Mouse (Mus musculus) heart, postnatal 36 days (tissue): ENCODE measurements around the gene Afmid. TPM values are rescaled to one million over a fixed set of nuclear protein-coding genes. Genes with fewer than 3 reads are reported as not detected.

ENCODE experiments used
- DNase-seq, 2 experiments: peaks; one replicate each; pipeline ENCODE4 v3.0.0; 2021 to 2022
- intact Hi-C: fragments of 180-260 bp; cut with DNase I; formaldehyde crosslinking; loops from one replicate; pipeline ENCODE4 v1.15.1; 2025
- total RNA-seq, 2 experiments: library from RNA; stranded (reverse); gene quantifications; 2 replicates each; pipeline ENCODE4 v1.2.3; 2021

Gene Afmid
- total RNA-seq, 2 experiments from 2014 or later = 3.1 TPM

DNA sequence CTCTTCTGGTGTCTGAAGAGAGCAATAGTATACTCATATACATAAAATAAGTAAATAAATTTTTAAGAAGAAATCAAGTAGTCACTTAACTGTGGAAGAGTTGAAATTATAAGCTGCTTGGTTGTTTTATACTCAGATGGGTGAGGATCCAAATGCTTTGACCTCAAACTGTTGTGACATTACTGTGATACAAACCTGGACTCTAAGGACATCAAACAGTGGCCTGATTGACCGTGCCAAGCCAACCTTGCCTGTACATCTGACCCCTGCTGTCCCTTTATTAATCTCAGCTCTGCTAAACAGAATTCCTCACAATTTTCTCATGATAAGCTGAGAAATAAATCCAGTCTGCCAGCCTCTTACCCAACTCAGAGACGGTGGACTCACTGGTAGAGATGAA, 19.9 kb downstream of the Afmid start:
- intact Hi-C loops = no loop called here
- DNase-seq = no peak

DNA sequence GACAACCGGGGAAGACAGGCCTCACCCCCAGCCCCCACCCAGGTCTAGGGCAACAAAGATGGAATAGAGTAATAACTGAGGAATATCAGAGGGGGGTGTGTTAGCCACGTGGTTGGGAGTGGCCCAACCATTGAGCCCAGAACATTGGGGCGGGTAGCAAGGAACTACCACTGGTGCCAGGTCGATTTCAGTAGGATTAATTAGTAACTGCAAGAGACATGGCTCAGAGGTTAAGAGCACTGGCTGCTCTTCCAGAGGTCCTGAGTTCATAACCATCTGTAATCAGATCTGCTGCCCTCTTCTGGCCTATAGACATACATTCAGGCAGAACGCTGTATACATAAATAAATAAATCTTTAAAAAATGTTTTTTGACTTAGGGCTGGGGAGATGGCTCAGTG, 20.9 kb downstream of the Afmid start:
- intact Hi-C loops = no loop called here
- DNase-seq = no peak

DNA sequence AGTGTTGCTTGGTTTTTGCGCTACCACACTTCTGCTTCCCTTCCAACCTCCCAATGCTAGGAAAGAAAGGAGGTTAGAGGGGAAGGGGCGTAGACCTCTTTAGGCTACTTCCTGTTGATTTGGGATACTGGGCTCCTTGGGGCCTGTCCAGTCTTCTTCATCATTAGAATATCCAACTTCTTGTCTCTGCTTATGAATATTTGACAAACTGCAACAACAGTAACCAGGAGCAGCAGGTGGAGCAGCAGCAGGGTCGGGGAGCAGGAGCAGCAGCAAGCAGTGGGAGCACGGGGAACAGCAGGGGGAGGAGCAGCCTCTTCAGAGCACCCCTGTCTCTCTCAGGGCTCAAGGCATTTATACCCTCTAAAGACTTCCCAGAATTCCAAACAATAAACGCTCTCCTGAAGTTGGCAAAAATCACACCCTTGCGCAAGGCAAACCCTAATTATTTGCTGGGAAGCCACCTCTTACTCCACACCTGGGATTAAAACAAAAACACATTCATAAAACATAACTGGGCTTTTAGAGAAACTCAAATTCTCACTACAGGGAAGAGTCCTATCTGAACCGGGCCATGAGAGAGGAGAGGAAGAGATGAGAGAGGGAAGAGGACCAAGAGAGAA, 22.0 kb downstream of the Afmid start:
- no peak for DNase-seq
- intact Hi-C loops = no loop called here

DNA sequence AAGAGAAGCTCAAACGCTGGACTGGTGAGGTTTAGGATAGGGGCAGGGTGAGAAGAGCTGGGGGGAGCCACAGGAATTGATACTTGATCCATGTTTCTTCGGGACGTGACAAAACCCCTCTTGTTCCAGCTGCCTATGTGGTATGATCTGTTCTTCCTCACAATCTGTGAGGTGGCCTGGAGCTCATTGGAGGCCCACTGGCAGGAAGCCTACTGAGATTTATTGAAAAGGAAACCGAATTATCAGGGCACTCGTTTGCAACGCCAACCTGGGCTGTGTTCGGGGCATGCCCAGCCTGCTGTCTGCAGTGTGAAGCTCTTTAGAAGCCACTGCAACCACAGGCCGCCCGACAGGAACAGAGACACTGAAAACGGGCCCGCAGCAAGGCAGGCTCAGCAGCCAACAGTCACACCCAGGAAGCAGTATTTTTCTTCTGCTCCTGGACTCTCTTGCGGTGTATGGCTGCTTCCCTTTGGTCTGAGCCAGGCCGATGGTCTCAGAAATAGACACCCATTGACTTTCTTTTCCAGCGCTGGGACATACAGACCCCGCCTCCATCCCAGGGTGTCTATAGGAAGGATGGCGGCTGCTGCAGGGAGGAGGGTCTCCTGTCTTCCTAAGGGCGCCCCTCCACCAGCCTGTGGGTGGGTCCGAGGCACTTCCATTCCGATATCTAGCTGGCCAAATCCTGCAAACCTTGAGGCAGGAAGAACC, 22.7 kb downstream of the Afmid start:
- intact Hi-C loops = no loop called here
- peak in 1 of 2 experiments; percentile 45 for DNase-seq

DNA sequence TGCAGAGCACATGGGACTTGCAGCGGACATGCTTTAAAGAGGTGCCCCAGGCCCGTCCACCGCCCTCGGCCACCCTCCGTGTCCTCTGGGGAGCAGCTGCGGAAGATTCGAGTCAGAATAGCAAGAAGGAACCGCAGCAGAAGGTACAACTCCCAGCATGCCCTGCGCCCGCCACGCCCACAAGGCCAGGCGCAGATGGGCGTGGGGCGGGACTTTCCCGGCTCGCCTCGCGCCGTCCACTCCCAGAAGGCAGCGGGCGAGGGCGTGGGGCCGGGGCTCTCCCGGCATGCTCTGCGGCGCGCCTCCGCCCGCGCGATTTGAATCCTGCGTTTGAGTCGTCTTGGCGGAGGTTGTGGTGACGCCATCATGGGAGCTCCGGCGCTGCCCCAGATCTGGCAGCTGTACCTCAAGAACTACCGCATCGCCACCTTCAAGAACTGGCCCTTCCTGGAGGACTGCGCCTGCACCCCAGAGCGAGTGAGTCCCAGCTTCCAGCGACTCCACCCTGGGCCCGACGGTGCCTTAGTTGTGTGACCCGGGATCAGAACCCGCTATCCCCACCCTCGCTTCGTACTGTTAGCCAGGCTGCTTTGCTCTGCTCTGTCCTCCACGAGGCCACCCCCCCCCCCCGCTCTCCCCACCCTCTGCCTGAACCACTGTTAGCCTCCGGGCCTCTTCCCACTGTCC, 23.4 kb downstream of the Afmid start, which contains the start of gene Birc5:
Gene Birc5 (plus strand): TSS at position 267 of the 687 bp plus-strand sequence.
- peak; percentile 95 to 98 for DNase-seq
- intact Hi-C loops = no loop called here

DNA sequence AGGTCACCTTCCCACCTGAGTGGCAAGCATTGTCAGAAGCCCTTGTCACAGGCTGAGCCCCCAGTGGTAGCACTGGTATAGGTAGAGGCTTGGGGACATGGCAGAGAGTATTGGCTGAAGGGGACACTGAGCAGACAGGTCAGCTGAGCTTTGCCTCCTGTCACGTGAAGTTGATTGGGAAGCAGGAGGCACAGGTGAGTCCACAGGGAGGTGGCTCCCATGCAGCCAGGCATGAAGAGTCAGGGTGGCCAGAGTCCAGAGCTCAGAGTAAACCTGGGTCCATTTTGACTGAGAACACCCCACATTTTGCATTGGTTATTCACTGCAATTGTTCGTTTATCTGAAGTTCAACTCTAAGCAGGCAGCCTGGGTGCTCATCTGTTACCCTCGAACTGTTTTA, 27.2 kb downstream of the Afmid start:
- DNase-seq = no peak
- intact Hi-C loops = no loop called here

DNA sequence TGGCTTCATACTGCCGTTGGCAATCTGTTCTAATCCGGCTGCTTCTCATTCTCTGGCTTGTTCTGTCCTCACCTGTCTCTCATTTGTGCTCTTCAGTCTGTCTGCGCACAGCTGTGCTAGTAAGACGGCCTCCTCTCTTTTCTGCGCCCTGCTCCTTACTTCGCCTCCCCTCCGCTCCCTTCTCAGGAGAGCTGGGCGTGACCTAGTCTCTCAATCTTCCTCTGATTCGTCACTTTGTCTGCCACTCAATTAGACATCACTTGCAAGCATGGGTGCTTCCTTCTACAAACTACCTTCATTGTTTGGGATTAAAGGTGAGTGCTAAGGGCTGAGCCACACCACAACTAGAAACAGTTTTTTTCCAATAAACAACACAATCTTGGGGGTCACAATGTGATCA, 28.5 kb downstream of the Afmid start:
- intact Hi-C loops = no loop called here
- no peak for DNase-seq

DNA sequence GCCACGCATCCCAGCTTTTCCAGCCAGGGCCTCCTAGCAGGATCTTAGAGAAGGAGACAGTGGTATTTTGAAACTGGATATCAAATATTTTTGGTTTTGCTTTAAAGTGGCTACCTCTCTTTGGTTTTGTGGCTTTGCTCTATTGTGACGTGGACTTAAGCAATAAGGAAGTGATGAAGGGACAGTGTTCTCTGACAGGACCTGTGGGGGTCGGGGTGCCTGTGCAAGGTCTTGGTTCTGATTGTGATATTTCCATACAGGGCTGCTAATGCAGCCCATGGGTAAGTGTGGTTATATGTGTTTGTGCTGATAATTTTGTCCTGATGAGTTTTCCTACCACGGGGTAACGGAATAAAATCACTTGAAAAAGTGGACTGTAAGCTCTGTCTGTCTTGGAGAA, 29.6 kb downstream of the Afmid start:
- DNase-seq = no peak
- intact Hi-C loops = no loop called here

DNA sequence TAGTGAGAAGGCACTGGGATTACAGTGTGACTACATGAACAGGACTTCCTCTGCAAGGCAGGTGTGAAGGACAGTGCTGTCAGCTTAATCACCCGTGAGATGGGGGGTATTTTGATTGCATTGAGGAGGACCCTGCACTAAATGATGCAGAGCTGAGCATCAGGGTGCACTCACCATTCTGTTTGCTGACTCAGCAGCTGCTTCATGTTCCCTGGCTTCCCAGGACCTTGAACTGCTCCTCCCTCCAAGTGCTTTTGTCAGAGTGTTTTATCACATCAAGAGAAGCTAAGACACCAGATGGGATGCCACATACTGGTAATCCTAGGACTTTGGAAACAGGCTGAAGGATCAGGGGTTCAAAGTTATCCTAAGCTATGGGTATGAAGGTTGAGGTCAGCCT, 30.3 kb downstream of the Afmid start:
- DNase-seq = no peak
- intact Hi-C loops = no loop called here

DNA sequence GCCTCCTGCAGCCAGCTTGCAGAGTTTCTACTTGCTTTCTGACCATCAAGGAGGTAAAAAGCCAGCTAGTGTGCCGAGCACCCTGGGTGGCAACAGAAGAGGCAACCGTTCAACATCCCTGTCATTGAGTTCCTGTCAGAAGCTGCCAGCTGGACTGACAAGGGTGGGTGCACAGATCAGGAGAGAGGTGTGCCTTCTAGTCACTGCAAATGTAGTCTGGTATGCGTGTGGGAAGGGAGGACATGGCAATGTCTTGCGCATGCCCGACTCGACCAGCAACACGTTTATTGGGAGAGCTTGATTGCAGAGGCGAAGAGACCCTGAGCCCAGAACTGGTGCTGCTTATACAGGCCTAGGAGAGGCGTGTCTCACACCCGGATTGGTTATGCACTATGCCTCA, 31.7 kb downstream of the Afmid start:
- intact Hi-C loops = no loop called here
- no peak for DNase-seq

DNA sequence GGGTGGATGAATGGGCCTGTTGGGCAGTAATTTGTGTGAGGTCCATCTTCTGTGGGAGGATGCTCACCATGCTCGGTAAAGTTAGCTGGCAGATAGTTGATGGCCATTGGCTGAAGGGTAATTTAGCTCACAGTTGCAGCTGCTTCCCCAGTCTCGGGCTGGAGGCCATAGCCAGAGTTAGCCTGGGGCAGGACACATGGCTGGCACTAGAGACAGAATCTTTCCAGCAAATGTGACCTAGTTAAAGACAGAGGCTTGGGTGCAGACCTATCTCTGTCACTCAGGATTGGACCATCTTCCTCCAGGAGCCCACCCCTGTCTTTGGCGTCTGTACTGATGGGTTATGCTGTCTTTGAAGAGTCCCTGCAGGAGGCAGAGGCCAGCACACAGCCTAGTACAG, 32.7 kb downstream of the Afmid start:
- intact Hi-C loops = no loop called here
- DNase-seq = no peak

DNA sequence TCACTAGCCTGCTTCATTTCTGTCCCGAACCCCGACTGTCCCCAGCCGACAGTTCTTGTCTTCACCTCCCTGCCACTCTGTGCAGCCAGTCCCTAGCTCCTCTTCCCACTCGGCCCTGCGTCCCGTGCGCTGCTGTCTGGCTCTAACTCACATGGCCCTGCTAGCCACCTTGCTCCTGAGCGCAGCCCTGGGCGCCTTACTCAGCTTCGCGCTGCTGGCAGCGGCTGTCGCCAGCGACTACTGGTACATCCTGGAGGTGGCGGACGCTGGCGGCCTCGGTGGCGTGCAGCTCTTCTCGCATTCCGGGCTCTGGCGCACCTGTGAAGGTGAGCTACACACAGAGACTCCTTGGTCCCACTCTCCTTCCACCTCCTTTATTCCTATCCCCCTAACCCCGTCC, 34.9 kb downstream of the Afmid start, which contains the start of gene Tmem235:
Gene Tmem235 (plus strand): TSS at position 152 of the 400 bp plus-strand sequence.
- intact Hi-C loops = no loop called here
- no peak for DNase-seq

DNA sequence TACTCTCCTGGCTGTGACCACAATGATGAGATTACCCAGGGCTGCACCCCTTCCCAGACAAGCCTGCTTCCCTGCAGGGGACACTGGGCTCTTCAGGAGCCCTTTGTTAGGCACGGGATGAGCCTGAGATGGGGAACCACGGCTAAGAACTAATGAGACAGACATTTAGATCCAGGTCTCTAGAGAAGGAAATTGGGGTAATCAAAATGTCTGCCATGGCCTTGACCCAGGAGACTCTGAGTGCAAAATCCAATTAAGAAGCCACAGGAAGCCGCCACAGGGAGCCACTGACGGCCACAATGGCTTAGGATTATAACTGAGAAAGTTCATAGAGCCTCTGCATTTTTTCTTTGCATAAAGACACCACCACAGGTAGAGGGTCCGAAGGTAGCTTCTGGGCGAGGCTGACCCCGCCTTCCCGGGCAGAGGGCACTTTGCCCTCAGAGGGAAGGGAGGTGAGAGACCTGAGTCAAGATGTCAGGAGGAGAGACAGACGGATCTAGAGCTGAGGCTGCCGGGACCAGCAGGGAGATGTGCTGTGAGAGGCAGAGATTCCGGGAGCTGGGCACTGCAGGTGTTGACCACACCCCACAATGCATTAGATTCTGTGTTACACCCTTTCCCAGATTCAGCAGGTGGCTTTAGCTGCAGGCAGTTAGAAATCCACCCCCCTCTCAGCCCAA, 37.6 kb downstream of the Afmid start:
- DNase-seq = no peak
- intact Hi-C loops = no loop called here

DNA sequence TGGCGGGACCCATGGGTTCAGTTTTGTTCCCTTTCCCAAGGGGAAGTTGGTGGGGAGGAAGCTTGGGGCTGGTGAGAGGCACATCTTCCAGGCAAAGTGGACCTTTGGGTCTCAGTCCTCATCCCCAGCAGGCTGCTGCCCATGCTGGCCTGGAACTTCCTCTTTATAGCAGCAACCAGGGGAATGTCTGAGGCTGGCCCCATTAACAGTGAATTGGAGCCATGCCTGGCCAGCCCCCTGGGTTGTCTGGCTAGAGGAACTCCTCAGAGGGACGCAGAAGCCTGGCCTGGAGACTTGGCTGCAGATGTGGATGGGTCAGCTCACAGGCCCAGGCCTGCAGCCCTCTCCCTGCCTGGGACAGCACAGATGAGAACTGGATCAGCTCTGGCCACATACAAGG, 39.1 kb downstream of the Afmid start:
- DNase-seq = no peak
- intact Hi-C loops = no loop called here

DNA sequence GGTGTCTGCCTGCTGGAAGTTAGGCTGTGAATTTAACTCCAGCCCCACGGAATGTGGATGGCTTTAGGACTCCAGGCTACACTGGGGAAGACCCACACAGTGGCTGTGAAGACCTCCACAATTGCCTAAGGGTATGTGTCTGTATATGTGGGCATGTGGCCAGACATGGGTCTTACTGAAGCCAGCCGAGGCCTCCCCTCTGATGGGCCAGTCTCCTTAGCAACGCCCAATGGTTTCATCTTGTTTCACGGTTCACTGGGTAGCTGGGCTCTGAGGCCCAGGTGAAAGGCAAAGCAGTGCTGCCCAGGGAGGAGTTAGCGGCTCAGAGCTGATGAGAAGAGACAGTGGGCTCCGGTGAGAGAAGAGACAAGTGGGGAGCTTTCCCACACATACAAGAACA, 40.3 kb downstream of the Afmid start:
- intact Hi-C loops = no loop called here

DNA sequence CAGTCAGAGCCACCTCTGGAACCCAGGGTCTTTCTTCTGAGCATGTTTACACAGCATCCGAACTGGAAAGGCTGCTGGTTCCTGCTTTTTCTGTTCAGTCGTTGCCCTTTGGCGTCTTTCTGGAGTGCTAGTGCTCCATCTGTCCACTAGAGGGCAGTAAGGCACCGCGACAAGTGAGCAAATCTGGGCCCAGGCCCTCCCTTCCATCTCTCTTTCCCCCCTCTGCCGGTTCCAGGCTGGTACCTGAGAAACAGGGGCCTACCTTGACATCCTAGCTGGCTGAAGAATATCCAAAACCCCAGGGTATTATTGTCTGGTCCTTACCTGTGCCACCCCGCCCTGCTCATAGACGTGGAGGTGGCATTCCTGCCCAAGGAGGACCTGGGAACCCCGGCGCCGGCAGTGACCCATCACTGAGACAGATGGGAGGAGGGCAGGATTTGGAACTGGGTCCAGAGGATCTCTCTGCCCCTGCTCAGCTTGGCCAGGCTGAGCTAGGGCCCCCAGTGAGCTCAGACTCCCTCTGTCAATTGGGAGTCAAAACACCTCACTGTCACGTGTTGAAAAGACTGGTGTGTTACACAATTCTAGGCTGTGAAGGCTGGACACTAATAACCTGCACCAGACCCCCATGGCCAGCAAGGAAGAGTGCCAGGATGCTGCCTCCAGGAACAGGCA, 45.1 kb downstream of the Afmid start:
- DNase-seq = peak; percentile 71 to 79
- intact Hi-C loops = loop anchor here (1.0 to 5.0 kb wide), 5 partner anchors 41 to 346 kb away; no protein-coding TSS in a partner anchor

More for the DNA sequence above, 40.3 kb downstream of the Afmid start:
- no peak for DNase-seq

DNA sequence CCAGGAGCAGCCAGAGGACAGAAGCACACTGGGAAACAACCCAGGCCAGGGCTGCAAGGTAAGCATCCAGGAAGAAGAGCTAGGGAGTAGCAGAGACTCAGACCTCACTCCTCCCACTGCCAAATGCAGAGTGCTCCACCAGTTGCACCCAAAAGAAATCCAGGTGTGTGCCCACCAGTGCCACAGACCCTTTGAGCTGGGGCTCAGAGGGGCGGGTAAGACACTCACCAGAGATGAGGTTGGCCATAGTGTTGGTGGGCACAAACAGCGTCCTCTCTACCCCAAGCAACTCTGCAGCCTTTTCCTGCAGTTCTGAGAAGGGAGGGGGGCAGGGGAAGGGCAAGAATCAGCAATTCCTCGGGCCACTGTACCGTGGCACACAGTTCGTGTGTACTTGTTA, 45.7 kb downstream of the Afmid start:
- intact Hi-C loops = loop anchor here (2.0 to 5.0 kb wide), 2 partner anchors 97 to 346 kb away; no protein-coding TSS in a partner anchor
- DNase-seq = no peak

DNA sequence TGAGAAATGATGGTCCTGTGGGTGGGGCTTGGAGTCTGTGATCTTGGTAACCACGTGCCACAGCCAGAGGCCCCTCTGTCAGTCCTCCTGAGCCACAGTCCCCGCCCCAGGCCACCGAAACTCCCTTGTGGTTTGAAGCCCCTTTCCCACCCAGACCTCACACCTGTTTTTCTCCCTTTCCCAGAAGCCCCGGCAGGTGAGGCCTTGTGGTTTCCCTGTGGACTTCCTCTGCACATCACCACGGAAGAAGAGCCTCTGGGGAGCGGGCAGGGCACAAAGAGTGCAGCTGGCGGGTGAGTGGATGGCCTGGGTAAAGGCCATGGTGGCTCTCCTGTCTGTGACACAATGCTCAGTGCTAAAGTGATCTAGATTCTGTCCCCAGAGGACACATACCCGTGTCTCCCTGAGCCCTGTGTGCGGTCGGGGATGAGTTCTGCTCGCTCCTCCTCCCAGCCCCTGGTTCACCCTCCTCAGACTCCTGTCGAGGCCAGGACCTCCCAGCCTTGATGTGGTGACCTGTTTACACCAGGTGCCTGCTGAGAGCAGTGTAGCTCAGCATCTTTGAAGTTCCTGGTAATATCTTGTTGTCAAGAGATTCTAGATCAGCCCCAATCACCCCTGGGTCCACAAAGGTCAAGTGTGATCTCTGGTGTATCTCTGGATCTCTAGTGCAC, 46.3 kb downstream of the Afmid start:
- intact Hi-C loops = loop anchor here (2.0 to 5.0 kb wide), 2 partner anchors 97 to 345 kb away; no protein-coding TSS in a partner anchor
- DNase-seq = no peak

DNA sequence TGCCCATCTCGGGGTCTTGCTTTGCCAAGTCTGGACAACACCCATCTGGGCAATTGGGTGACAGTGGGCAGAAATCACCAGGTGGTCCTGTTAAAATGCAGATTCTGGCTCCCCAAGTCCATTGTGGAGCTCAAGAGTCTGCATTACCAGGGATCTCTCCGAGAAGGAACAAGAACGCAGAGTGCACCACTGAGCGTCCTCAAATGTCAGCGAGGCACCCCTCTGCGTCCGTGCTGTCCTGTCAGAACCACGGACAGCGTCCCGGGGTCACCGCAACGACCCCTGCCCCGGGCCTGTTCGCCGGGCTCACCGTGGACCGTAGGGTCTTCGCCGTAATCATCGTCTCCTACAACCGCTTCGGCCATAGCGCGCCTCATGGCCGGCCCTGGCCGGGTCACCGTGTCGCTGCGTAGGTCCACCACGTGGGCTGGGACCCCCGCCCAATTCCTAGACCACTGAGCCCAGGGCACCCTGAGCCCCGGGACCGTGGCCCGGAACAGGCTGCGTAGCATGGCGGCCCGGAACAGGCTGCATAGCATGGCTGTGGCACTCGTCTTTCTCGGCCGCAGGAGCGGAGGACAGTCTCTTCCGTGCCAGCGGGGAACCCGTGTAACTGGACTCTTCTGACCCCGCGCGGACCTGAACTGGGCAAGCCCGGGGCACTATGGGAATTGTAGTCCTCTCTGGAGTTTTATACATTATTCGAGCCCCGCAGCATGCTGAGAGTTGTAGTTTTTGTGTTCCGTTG, 47.3 kb downstream of the Afmid start, which contains the start of gene Tha1:
Gene Tha1 (minus strand): TSS at position 621 of the 748 bp plus-strand sequence.
- DNase-seq = peak; percentile 72 to 81
- intact Hi-C loops = loop anchor here (5.0 kb wide), 1 partner anchor 344 kb away; no protein-coding TSS in a partner anchor
